Mouse (Mus musculus) myocyte (in vitro differentiated cells): ENCODE results near the gene Lamtor1. TPM values are rescaled to one million over a fixed set of nuclear protein-coding genes. Genes with fewer than 3 reads are reported as not detected.

Experiments used
- H3K27me3 ChIP-seq: one replicate; pipeline ENCODE4 v1.6.1; 2011; ENCODE audit not compliant: control insufficient read depth, insufficient read depth, insufficient read length
- H3K36me3 ChIP-seq: one replicate; pipeline ENCODE4 v1.6.1; 2011; ENCODE audit not compliant: control insufficient read depth, insufficient read depth
- H3K4me2 ChIP-seq: one replicate; pipeline ENCODE4 v1.6.1; 2011; ENCODE audit warnings: low read depth, control low read depth
- H3K4me3 ChIP-seq: one replicate; pipeline ENCODE4 v1.5.1; 2011; ENCODE audit warnings: mild to moderate bottlenecking, control low read depth, moderate library complexity
- H3K79me2 ChIP-seq: one replicate; pipeline ENCODE4 v1.6.1; 2011; ENCODE audit not compliant: control insufficient read depth, insufficient read depth
- H3ac ChIP-seq: one replicate; pipeline ENCODE4 v1.6.1; 2011; ENCODE audit not compliant: control insufficient read depth, insufficient read length
- CEBPB ChIP-seq: IDR thresholded peaks from 2 replicates; pipeline ENCODE4 v1.6.1; 2011; ENCODE audit warnings: mild to moderate bottlenecking, moderate library complexity; ENCODE audit not compliant: poor library complexity, insufficient read depth, severe bottlenecking
- E2F4 ChIP-seq: IDR thresholded peaks from one replicate; pipeline ENCODE4 v1.6.1; 2011; ENCODE audit warnings: mild to moderate bottlenecking, control low read depth, moderate library complexity; ENCODE audit not compliant: insufficient read depth
- MAX ChIP-seq: IDR thresholded peaks from one replicate; pipeline ENCODE4 v1.6.1; 2011; ENCODE audit warnings: low read depth, mild to moderate bottlenecking, control low read depth
- MYOD1 ChIP-seq, 3 experiments: IDR thresholded peaks; one replicate each; pipeline ENCODE4 v1.6.1; 2011; ENCODE audit warnings: control low read depth in 2 of 3, low read depth in 2 of 3, mild to moderate bottlenecking in 2 of 3, moderate library complexity in 1 of 3; ENCODE audit not compliant: insufficient read length in 2 of 3, control insufficient read depth in 1 of 3
- MYOG ChIP-seq, 3 experiments: IDR thresholded peaks; one replicate each; pipeline ENCODE4 v1.6.1; 2011; ENCODE audit warnings: control low read depth in 2 of 3, low read depth in 2 of 3, mild to moderate bottlenecking in 2 of 3; ENCODE audit not compliant: insufficient read length in 2 of 3, control insufficient read depth in 1 of 3, insufficient read depth in 1 of 3
- POLR2A ChIP-seq: IDR thresholded peaks from one replicate; pipeline ENCODE4 v1.6.1; 2011; ENCODE audit warnings: low read depth, mild to moderate bottlenecking, control low read depth, moderate library complexity; ENCODE audit not compliant: insufficient read length
- POLR2AphosphoS2 ChIP-seq: IDR thresholded peaks from one replicate; pipeline ENCODE4 v1.6.1; 2011; ENCODE audit warnings: low read depth, control low read depth; ENCODE audit not compliant: insufficient read length
- REST ChIP-seq: IDR thresholded peaks from one replicate; pipeline ENCODE4 v1.6.1; 2011; ENCODE audit warnings: mild to moderate bottlenecking, control low read depth, moderate library complexity; ENCODE audit not compliant: insufficient read depth, insufficient read length
- SRF ChIP-seq: IDR thresholded peaks from one replicate; pipeline ENCODE4 v1.6.1; 2011; ENCODE audit warnings: low read depth; ENCODE audit not compliant: control insufficient read depth, insufficient read length
- TCF12 ChIP-seq: IDR thresholded peaks from one replicate; pipeline ENCODE4 v1.6.1; 2011; ENCODE audit warnings: mild to moderate bottlenecking, control low read depth; ENCODE audit not compliant: poor library complexity, insufficient read depth, severe bottlenecking
- TCF3 ChIP-seq: IDR thresholded peaks from one replicate; pipeline ENCODE4 v1.6.1; 2011; ENCODE audit warnings: low read depth, control low read depth; ENCODE audit not compliant: insufficient read length
- USF1 ChIP-seq: IDR thresholded peaks from one replicate; pipeline ENCODE4 v1.6.1; 2011; ENCODE audit warnings: low read depth, mild to moderate bottlenecking, control low read depth, moderate library complexity
- polyA plus RNA-seq: library from polyadenylated mRNA; unstranded; fragments of >200 nt; fragmentation: generic; extraction: Trizol; gene quantifications from one replicate; pipeline ENCODE4 v1.2.1, GENCODE M21; 2012; ENCODE audit warnings: missing spikeins

The Lamtor1 gene
- polyA plus RNA-seq, 1 experiment: 202 TPM

GRCm38 (mm10) chr7:101952098-101952497, 46.4 kb downstream of the Lamtor1 start:
- no peaks in the 10 kb centered on the region for H3K36me3 ChIP-seq
- no peaks in the 10 kb centered on the region for H3K27me3 ChIP-seq
- peak in 2 of 3 experiments; percentile 30 to 54 for TF ChIP-seq MYOD1 (IDR thresholded peaks at IDR 0.05; ENCODE audit: control insufficient read depth in 1 of 3, insufficient read length in 2 of 3, low read depth in 2 of 3)
- no peak for TF ChIP-seq MYOG (IDR thresholded peaks at IDR 0.05; ENCODE audit: control insufficient read depth in 1 of 3, insufficient read depth in 1 of 3, insufficient read length in 2 of 3, low read depth in 2 of 3)
- peaks cover 60% of the 10 kb centered on the region for H3K79me2 ChIP-seq
- H3ac ChIP-seq: no peak overlapping the region
- H3K4me2 ChIP-seq: peak overlapping the region; percentile 52
- H3K4me3 ChIP-seq: no peak overlapping the region

GRCm38 (mm10) chr7:101954163-101954562, 48.5 kb downstream of the Lamtor1 start:
- Histone ChIP-seq H3K4me2 (peak overlapping the region; percentile 21), H3K27me3 (no peaks in the 10 kb centered on the region), H3K79me2 (peaks cover 52% of the 10 kb centered on the region), H3ac (no peak overlapping the region), H3K36me3 (no peaks in the 10 kb centered on the region), H3K4me3 (no peak overlapping the region)
- TF ChIP-seq E2F4: no peak
- peak in 1 of 3 experiments; percentile 1 for TF ChIP-seq MYOG (IDR thresholded peaks at IDR 0.05; ENCODE audit: control insufficient read depth in 1 of 3, insufficient read depth in 1 of 3, insufficient read length in 2 of 3, low read depth in 2 of 3)
- TF ChIP-seq POLR2A: no peak
- TF ChIP-seq MYOD1 (IDR thresholded peaks at IDR 0.05; ENCODE audit: control insufficient read depth in 1 of 3, insufficient read length in 2 of 3, low read depth in 2 of 3): peak in 1 of 3 experiments; percentile 11

- no peaks in the 10 kb centered on the region for H3K27me3 ChIP-seq
- TF ChIP-seq TCF12: no peak
- no peak for TF ChIP-seq POLR2AphosphoS2
- no peaks in the 10 kb centered on the region for H3K36me3 ChIP-seq
- peaks cover 43% of the 10 kb centered on the region for H3K79me2 ChIP-seq
- no peak overlapping the region for H3K4me3 ChIP-seq
- H3K4me2 ChIP-seq: no peak overlapping the region
- no peak overlapping the region for H3ac ChIP-seq
These were observed 49.6 kb downstream of the Lamtor1 start for GRCm38 (mm10) chr7:101955276-101955675.

GRCm38 (mm10) chr7:101955862-101956261, 50.2 kb downstream of the Lamtor1 start:
- no peak overlapping the region for H3K4me2 ChIP-seq
- H3K27me3 ChIP-seq: no peaks in the 10 kb centered on the region
- TF ChIP-seq POLR2A (no peak), E2F4 (no peak), MAX (no peak), USF1 (no peak), SRF (no peak), TCF12 (no peak), MYOG (IDR thresholded peaks at IDR 0.05; ENCODE audit: control insufficient read depth in 1 of 3, insufficient read depth in 1 of 3, insufficient read length in 2 of 3, low read depth in 2 of 3) (no peak), MYOD1 (IDR thresholded peaks at IDR 0.05; ENCODE audit: control insufficient read depth in 1 of 3, insufficient read length in 2 of 3, low read depth in 2 of 3) (no peak), REST (no peak), TCF3 (no peak), POLR2AphosphoS2 (no peak), CEBPB (no peak)
- no peaks in the 10 kb centered on the region for H3K36me3 ChIP-seq
- H3K79me2 ChIP-seq: peaks cover 42% of the 10 kb centered on the region
- no peak overlapping the region for H3ac ChIP-seq
- no peak overlapping the region for H3K4me3 ChIP-seq

GRCm38 (mm10) chr7:101956481-101956880, 50.8 kb downstream of the Lamtor1 start:
- Histone ChIP-seq H3K27me3 (no peaks in the 10 kb centered on the region), H3ac (no peak overlapping the region), H3K36me3 (no peaks in the 10 kb centered on the region), H3K79me2 (peaks cover 40% of the 10 kb centered on the region), H3K4me2 (no peak overlapping the region), H3K4me3 (no peak overlapping the region)
- no peak for TF ChIP-seq USF1
- TF ChIP-seq TCF3: no peak
- TF ChIP-seq MYOD1 (IDR thresholded peaks at IDR 0.05; ENCODE audit: control insufficient read depth in 1 of 3, insufficient read length in 2 of 3, low read depth in 2 of 3): no peak
- TF ChIP-seq CEBPB: no peak
- no peak for TF ChIP-seq SRF
- TF ChIP-seq TCF12: no peak
- no peak for TF ChIP-seq POLR2AphosphoS2
- TF ChIP-seq E2F4: no peak
- no peak for TF ChIP-seq MYOG (IDR thresholded peaks at IDR 0.05; ENCODE audit: control insufficient read depth in 1 of 3, insufficient read depth in 1 of 3, insufficient read length in 2 of 3, low read depth in 2 of 3)
- no peak for TF ChIP-seq POLR2A
- TF ChIP-seq MAX: no peak
- no peak for TF ChIP-seq REST

GRCm38 (mm10) chr7:101956911-101957310, 51.2 kb downstream of the Lamtor1 start:
- H3ac ChIP-seq: no peak overlapping the region
- H3K4me2 ChIP-seq: no peak overlapping the region
- H3K4me3 ChIP-seq: no peak overlapping the region
- no peaks in the 10 kb centered on the region for H3K36me3 ChIP-seq
- TF ChIP-seq TCF12 (no peak), MYOD1 (IDR thresholded peaks at IDR 0.05; ENCODE audit: control insufficient read depth in 1 of 3, insufficient read length in 2 of 3, low read depth in 2 of 3) (no peak), USF1 (no peak)
- H3K27me3 ChIP-seq: no peaks in the 10 kb centered on the region
- peaks cover 36% of the 10 kb centered on the region for H3K79me2 ChIP-seq
